Mouse (Mus musculus): Measurements from ENCODE around the gene Upp2.

DNA sequence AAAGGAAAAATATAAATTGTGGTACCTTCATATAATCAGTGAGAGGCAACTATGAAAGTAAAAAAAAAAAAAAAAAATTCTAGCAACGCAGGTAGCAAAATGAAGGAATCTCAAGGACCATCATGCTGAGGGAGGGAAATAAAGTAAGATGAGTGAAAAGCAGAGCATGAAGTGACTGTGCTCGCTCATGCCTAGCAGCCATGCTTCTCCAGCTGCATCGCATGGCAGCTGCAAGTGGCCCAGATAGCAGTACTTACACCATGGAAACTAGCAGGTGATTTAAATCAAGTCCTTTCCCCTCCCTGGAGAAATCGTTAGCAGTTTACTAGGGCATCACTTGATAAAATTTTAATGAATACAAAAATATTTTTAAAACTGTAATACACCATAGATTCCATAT, 34.3 kb downstream of the Upp2 start:
- TF ChIP-seq CTCF (IDR thresholded peaks at IDR 0.05; ENCODE audit: low read depth, low read length) = no peak
- no peak for TF ChIP-seq POLR2AphosphoS5 (IDR thresholded peaks at IDR 0.05; ENCODE audit: insufficient replicate concordance, low read depth, low read length)
- TF ChIP-seq GATA2 (IDR thresholded peaks at IDR 0.05; ENCODE audit: borderline replicate concordance, low read depth, low read length) = no peak
